Mouse (Mus musculus): ENCODE measurements around the gene Mgat4d. TPM values are rescaled to one million over a fixed set of nuclear protein-coding genes. Genes with fewer than 3 reads are reported as not detected.

Gene Mgat4d
- total and polyA plus RNA-seq, 3 experiments, result not detected

DNA sequence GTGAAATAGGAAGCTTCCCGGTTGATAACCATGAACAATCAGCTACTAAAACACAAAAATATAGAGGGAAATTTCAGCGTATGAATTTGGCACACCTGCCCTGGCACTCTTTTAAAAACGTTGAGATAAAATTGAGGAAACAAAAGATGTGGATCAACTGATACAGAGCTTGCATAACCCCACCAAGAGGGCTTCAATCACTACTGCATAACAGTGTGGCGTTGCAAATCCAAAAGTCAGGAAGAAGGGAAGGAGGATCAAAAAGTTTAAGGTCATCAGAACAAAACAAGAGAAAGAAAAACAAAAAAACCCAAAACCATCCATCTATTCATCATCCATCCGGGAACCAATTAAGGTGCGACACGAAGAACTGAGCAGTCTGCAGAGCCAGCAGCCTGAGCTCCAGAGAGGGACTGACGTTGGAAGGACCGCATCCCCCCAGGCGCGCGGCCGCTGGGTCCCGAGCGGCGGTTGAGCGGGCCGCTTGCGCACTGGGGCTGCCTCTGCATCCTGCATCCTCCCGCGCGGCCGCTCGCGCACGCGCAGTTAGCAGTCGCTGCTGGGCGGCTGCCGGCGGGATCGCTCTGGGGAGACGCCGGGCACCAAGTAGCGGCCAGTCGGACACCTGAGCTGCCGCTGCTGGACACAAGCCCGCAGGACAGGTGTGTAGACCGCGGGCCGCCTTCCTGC, 41.2 kb downstream of the Mgat4d start, which contains the start of gene Clgn:
TSS of gene Clgn (plus strand) at position 552 of the 690 bp plus-strand sequence.
- Histone ChIP-seq H3K27me3 (ENCODE audit: control insufficient read depth in 1 of 2, insufficient read depth in 2 of 2, low read length in 2 of 2) (no peaks in the 10 kb centered on the region), H3K4me3 (ENCODE audit: control insufficient read depth in 1 of 2, insufficient read depth in 1 of 2, low read depth in 2 of 2, low read length in 2 of 2) (no peak within 1 kb of the TSS), H3K36me3 (ENCODE audit: control insufficient read depth in 1 of 2, insufficient read depth in 2 of 2, low read length in 2 of 2) (no peaks in the 10 kb centered on the region), H3K27ac (ENCODE audit: control insufficient read depth, low read depth, low read length) (no peak within 1 kb of the TSS), H3K4me1 (ENCODE audit: control insufficient read depth in 1 of 2, insufficient read depth in 2 of 2, low read length in 2 of 2) (no peaks in the 10 kb centered on the region), H3K9me3 (replicated peaks; ENCODE audit: insufficient read depth, low read length) (no peaks in the 10 kb centered on the region), H3K9ac (ENCODE audit: control insufficient read depth, low read depth, low read length, poor library complexity, severe bottlenecking) (no peak within 1 kb of the TSS), H3K79me2 (ENCODE audit: control insufficient read depth, insufficient read depth, low read length, poor library complexity) (no peaks in the 10 kb centered on the region)
- no peak for TF ChIP-seq CTCF (IDR thresholded peaks at IDR 0.05 in 2 of 3, conservative IDR thresholded peaks at IDR 0.05 in 1 of 3; ENCODE audit: control insufficient read depth in 1 of 3, insufficient read depth in 1 of 3, low read depth in 2 of 3, low read length in 3 of 3, poor library complexity in 1 of 3, severe bottlenecking in 1 of 3)
- TF ChIP-seq HCFC1 (IDR thresholded peaks at IDR 0.05; ENCODE audit: low read depth, low read length), result no peak
- TF ChIP-seq RAD21 (IDR thresholded peaks at IDR 0.05; ENCODE audit: low read depth, low read length), result no peak
- TF ChIP-seq GATA1 (IDR thresholded peaks at IDR 0.05; ENCODE audit: low read depth, low read length), result no peak
- TF ChIP-seq MEF2A (IDR thresholded peaks at IDR 0.05; ENCODE audit: extremely low read depth, insufficient replicate concordance, low read depth, low read length, poor library complexity, severe bottlenecking), result no peak
- no peak for TF ChIP-seq KAT2A (conservative IDR thresholded peaks at IDR 0.05; ENCODE audit: low read depth, low read length)
- TF ChIP-seq MAZ (IDR thresholded peaks at IDR 0.05; ENCODE audit: low read depth, low read length), result no peak
- TF ChIP-seq MYC (IDR thresholded peaks at IDR 0.05; ENCODE audit: low read depth, low read length), result no peak
- no peak for TF ChIP-seq MAFK (IDR thresholded peaks at IDR 0.05; ENCODE audit: borderline replicate concordance, low read depth, low read length)
- TF ChIP-seq TAL1 (IDR thresholded peaks at IDR 0.05; ENCODE audit: low read length), result no peak
- TF ChIP-seq POLR2A (IDR thresholded peaks at IDR 0.05; ENCODE audit: control insufficient read depth in 1 of 2, insufficient read depth in 1 of 2, low read depth in 1 of 2, low read length in 2 of 2, poor library complexity in 1 of 2), result no peak
- TF ChIP-seq ETS1 (IDR thresholded peaks at IDR 0.05; ENCODE audit: low read depth, low read length), result no peak
- no peak for TF ChIP-seq MAX (IDR thresholded peaks at IDR 0.05; ENCODE audit: low read length)
- no peak for TF ChIP-seq ZKSCAN1 (IDR thresholded peaks at IDR 0.05; ENCODE audit: low read depth, low read length)
- TF ChIP-seq BHLHE40 (IDR thresholded peaks at IDR 0.05; ENCODE audit: borderline replicate concordance, low read depth, low read length), result no peak
- TF ChIP-seq E2F4 (IDR thresholded peaks at IDR 0.05; ENCODE audit: borderline replicate concordance, low read depth, low read length), result no peak
- no peak for TF ChIP-seq CHD1 (IDR thresholded peaks at IDR 0.05; ENCODE audit: low read depth, low read length)
- no peak for TF ChIP-seq SIN3A (IDR thresholded peaks at IDR 0.05; ENCODE audit: low read length)
- TF ChIP-seq SMC3 (IDR thresholded peaks at IDR 0.05; ENCODE audit: low read depth, low read length), result no peak
- no peak for TF ChIP-seq UBTF (IDR thresholded peaks at IDR 0.05; ENCODE audit: borderline replicate concordance, insufficient read depth, low read depth, low read length)
- no peak for DNase-seq (ENCODE audit: low read depth, low spot score)

Measured in MEL (cell line).